Mouse (Mus musculus) midbrain, embryonic 14.5 days (tissue): ENCODE measurements around the gene Nsdhl. TPM values are rescaled to one million over a fixed set of nuclear protein-coding genes. Genes with fewer than 3 reads are reported as not detected.

Experiments
- microRNA counts: library from miRNA; unstranded; fragments of <30 nt; microRNA quantifications from one replicate; lab custom pipeline; 2016
- microRNA-seq: library from miRNA; unstranded; fragments of <30 nt; microRNA quantifications from one replicate; pipeline ENCODE4, GENCODE M21; 2016
- polyA plus RNA-seq: library from polyadenylated mRNA; unstranded; fragments of >200 nt; fragmentation: Nextera tagmentation; extraction: Ambion mirVana; gene quantifications from 2 replicates; pipeline ENCODE4 v1.2.1, GENCODE M21; 2014

Nsdhl gene
- polyA plus RNA-seq, 1 experiment from 2014 or later = 48.1 TPM

MicroRNA genes within 50 kb of the gene (microRNA counts, 519-probe panel; counts per million panel counts)
- not detected for microRNA mmu-miR-2137 (lab: Ali Mortazavi, UCI)

Small RNA genes within 50 kb of the gene (microRNA-seq; reads per million reads assigned to microRNA genes)
- 1.9 reads per million, percentile 10 among the genes with 10 or more reads in this experiment for gene Mir2137

Other genes starting within 250 kb of the Nsdhl start
- gene Gabrq, start 93.4 kb upstream of the Nsdhl start, polyA plus RNA-seq = 3.2 and 4.1 TPM in 2 replicates
- gene Cetn2, start 146 bp upstream of the Nsdhl start, polyA plus RNA-seq = 83.7 and 85.9 TPM in 2 replicates
- 0.39 and 0.71 TPM in 2 replicates for gene Zfp185, start 68.8 kb downstream of the Nsdhl start, polyA plus RNA-seq
- gene Pnma5, start 118.5 kb downstream of the Nsdhl start, polyA plus RNA-seq = not detected in 2 replicates
- 1.8 and 2.1 TPM in 2 replicates for gene Pnma3, start 146.2 kb downstream of the Nsdhl start, polyA plus RNA-seq
- gene Xlr4a, start 163.9 kb downstream of the Nsdhl start, polyA plus RNA-seq = 0.62 TPM in 1 of 2 replicates, not detected in the other
- 2.9 and 4.7 TPM in 2 replicates for gene Xlr3a, start 178.5 kb downstream of the Nsdhl start, polyA plus RNA-seq
- 0.61 and 1.5 TPM in 2 replicates for gene Gm14685, start 198.5 kb downstream of the Nsdhl start, polyA plus RNA-seq
- not detected in 2 replicates for gene Xlr5b, start 230.2 kb downstream of the Nsdhl start, polyA plus RNA-seq
- gene DXBay18, start 230.9 kb downstream of the Nsdhl start, polyA plus RNA-seq = 0.72 and 0.86 TPM in 2 replicates